Mouse (Mus musculus) gastrocnemius, adult 18-20 months (tissue): ENCODE results near the gene Clec1a. TPM values are rescaled to one million over a fixed set of nuclear protein-coding genes. Genes with fewer than 3 reads are reported as not detected.

Source experiments
- DNase-seq: peaks from one replicate; pipeline ENCODE4 v3.0.0; 2021; ENCODE audit warnings: low spot score
- total RNA-seq, 2 experiments: library from RNA; stranded (reverse); gene quantifications; 2 replicates each; pipeline ENCODE4 v1.2.3; 2021

Gene Clec1a
- total RNA-seq, 2 experiments from 2014 or later, result 1.6 to 1.8 TPM

- DNase-seq, result peak; percentile 28
Observed at GRCm38 (mm10) chr6:129407324-129407723, 44.5 kb downstream of the Clec1a start.

- no peak for DNase-seq
Observed at GRCm38 (mm10) chr6:129405999-129406398, 45.8 kb downstream of the Clec1a start.

- no peak for DNase-seq
Observed at GRCm38 (mm10) chr6:129403391-129403790, 48.4 kb downstream of the Clec1a start.

DNA sequence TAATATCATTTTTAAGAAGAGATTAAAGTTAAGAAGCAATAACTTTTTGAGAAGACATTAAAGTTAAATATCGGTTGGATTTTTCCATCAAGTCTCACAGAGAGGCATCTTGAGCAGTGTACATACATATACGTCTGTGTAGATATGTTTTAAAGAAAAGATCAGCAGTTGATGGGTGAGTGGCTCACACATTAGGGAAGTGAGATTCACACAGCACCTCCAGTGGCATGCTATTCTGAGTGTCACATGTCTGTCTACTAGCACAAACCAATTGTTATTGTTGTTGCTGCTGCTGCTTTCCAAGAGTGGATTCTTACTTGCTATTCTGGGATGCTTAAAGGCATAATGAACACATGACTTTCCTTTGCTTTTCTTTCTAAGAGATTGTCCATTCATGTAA, 49.4 kb downstream of the Clec1a start:
- no peak for DNase-seq

GRCm38 (mm10) chr6:129399945-129400344, 51.9 kb downstream of the Clec1a start:
- DNase-seq, result peak; percentile 33

GRCm38 (mm10) chr6:129396997-129397396, 54.8 kb downstream of the Clec1a start, which contains the start of gene Clec1b:
Clec1b (plus strand) TSS chr6:129397297.
- DNase-seq, result no peak

DNA sequence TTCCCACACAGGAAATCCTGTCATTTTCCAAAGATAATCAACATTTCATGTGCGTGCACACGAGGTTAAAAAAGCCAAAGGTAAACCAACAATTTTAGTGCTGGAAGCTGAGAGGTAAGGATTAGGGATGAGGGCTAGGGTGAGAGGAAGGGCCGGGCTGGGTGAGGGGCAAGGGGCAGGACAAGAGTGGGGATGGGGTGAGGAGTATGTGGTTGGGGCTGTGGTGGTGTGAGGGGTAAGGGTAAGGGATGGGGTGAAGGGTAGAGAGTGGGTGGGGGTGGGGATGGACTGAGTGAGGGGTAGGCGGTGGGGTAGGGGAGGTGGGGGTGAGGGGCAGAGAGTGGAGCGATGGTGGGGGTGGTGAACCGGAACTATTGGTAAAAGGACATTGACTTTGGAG, 58.1 kb downstream of the Clec1a start:
- DNase-seq, result no peak

DNA sequence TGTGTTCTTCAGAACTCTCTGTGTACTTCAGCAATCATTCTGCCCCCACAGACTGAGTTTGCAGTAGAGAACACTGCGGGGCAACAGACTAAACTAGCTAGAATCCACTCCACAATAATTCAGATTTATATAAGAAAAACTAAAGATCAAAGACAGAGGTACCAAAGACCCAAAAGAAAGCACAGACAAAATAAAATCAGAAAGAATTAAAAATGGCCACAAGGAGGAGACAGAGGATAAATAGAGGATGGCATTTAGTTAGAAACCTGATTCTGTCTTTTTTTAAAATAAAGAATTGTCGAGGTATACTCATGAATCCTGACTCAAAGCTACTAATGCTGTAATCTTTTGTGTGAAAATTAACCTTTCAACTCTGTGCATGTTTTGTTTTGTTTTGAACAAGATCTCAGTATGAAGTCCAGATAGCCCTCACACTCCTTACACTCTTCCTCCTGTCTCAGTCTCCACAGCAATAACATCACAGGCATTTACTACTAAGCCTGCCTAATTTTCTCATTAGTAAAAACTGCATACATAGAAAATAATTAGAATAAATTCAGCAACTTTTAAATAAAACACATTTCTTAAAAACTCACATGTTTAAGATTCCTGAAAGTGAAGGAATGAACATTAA, 58.6 kb downstream of the Clec1a start:
- DNase-seq, result no peak

DNA sequence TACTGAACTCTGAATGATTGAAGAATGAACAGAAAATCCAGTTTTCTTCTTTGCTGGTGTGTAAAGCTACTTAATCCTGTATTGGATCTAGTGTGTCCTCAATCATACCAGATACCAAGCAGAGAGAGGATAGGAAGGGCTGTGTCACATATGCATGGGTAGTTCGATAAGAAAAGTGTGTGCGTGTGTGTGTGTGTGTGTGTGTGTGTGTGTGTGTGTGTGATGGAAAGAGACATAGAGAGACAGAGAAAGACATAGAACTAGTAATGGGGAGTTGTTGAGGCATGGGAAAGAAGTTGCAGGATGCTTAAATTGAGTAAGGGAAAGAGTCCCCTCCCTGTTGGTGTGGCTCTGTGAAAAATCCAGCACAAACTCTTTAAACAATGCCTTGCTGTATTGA, 66.0 kb downstream of the Clec1a start, which contains the start of gene Clec12b:
Gene Clec12b (minus strand): TSS at position 101 of the 400 bp plus-strand sequence.
- no peak for DNase-seq

DNA sequence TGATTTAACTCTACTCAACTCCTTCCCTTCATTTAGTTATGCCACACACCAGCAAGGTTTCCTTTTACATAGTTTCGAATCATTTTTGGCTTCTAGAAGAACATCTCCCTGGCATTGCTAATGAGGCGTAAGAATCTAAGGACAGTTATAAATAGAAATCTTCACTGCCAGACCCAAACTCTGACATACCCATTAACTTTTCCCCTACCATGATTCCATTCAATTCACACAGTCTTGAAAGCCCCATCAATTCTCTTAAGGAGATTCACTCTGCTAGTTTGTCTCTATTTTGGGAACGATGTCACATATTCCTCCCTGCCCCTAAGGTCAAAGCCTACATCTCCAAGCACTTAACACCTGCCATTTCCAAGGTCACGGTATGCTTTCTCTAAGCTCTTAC, 66.8 kb downstream of the Clec1a start:
- no peak for DNase-seq

- DNase-seq, result no peak
Observed at GRCm38 (mm10) chr6:129383466-129383865, 68.3 kb downstream of the Clec1a start.

- no peak for DNase-seq
Observed at GRCm38 (mm10) chr6:129381736-129382135, 70.1 kb downstream of the Clec1a start.

DNA sequence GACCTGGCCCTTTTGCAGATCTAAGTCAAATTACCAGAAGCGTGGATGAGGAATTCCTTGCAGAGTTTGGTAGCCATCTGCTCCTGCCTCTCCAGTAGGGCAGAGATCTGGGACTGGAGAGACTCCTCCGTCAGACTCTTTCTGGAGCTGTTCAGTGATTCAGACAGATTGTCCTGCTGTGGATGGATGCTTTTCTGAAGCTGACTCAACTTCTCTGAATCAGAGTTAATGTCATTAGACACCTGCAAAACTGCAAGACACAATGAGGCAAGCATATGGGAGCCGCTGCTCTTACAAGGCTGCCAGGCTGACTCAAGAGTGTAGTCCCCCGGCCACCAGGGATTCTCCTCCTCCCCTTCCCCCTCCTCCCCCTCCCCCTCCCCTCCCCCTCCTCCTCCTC, 71.3 kb downstream of the Clec1a start:
- DNase-seq, result no peak

- no peak for DNase-seq
Observed at GRCm38 (mm10) chr6:129374937-129375471, 76.8 kb downstream of the Clec1a start.

Other genes starting within 250 kb of the Clec1a start
- under 1 TPM in 1 of 2 experiments, not detected in 1; 0.12 TPM for gene Cd69, start 176.6 kb downstream of the Clec1a start, total RNA-seq
- gene 4922502D21Rik, start 120.2 kb downstream of the Clec1a start, total RNA-seq, result not detected
- under 1 TPM; 0.16 to 0.17 TPM for gene Clec12a, start 109.3 kb downstream of the Clec1a start, total RNA-seq
- gene Clec12b, start 66.1 kb downstream of the Clec1a start, total RNA-seq, result not detected
- gene Clec1b, start 54.7 kb downstream of the Clec1a start, total RNA-seq, result not detected
- gene Clec9a, start 43.1 kb downstream of the Clec1a start, total RNA-seq, result not detected
- gene Olr1, start 55.2 kb upstream of the Clec1a start, total RNA-seq, result under 1 TPM in 1 of 2 experiments, not detected in 1; 0.31 TPM
- not detected for gene Tmem52b, start 60.6 kb upstream of the Clec1a start, total RNA-seq
- 100 to 1,000 TPM in 1 of 2 experiments, 10 to 100 TPM in 1; 61.3 to 105 TPM for gene Gabarapl1, start 81.2 kb upstream of the Clec1a start, total RNA-seq
- not detected for gene Klre1, start 125.9 kb upstream of the Clec1a start, total RNA-seq
- gene Klrd1, start 139.8 kb upstream of the Clec1a start, total RNA-seq, result not detected
- not detected for gene Klrk1, start 171.9 kb upstream of the Clec1a start, total RNA-seq
- not detected for gene Klrc3, start 191.3 kb upstream of the Clec1a start, total RNA-seq
- not detected for gene Klrc2, start 208.7 kb upstream of the Clec1a start, total RNA-seq
- gene Klrc1, start 227.0 kb upstream of the Clec1a start, total RNA-seq, result not detected